Mouse (Mus musculus) embryonic stem cell, embryonic (primary cell): ENCODE measurements around the gene Hsd17b1.
"Not testable (repeated sequence)": the region's sequence is repeated elsewhere in the genome, so short reads cannot be mapped to it uniquely, and the experiment has no call there.

Experiments
- CTCF ChIA-PET, 4 experiments: fragments of 300-600 bp in 2 of 4; fragments of 350-600 bp in 2 of 4; sonication (Branson Sonifier 250); formaldehyde crosslinking; loops; one replicate each; lab custom pipeline; 2022; ENCODE audit warnings: inconsistent platforms in 2 of 4; lab: Charles Lee
- POLR2A ChIA-PET, 4 experiments: fragments of 300-600 bp in 2 of 4; fragments of 350-600 bp in 2 of 4; sonication (Branson Sonifier 250); formaldehyde crosslinking; loops; one replicate each; lab custom pipeline; 2022; ENCODE audit warnings: antibody characterized with exemption in 4 of 4, inconsistent platforms in 1 of 4; lab: Charles Lee

The Hsd17b1 gene

GRCm38 (mm10) chr11:101119761-101120544 is 41.7 kb downstream of the Hsd17b1 start, which contains the start of the genes Retreg3 and Tubg1:
Retreg3 (minus strand) TSS chr11:101119893.
Tubg1 (plus strand) TSS chr11:101119938.
- CTCF ChIA-PET, result interaction anchor here in 3 of 4 experiments (0.5 to 1.8 kb wide), 18 partner anchors 12 to 791 kb away, joined by 3 to 13 read pairs (median 4); partner anchors contain the start of genes Psmc3ip (in 2 of the 3), Becn1 (in 1 of the 3), Ccr10 (in 1 of the 3) and Cntd1 (in 1 of the 3)

DNA sequence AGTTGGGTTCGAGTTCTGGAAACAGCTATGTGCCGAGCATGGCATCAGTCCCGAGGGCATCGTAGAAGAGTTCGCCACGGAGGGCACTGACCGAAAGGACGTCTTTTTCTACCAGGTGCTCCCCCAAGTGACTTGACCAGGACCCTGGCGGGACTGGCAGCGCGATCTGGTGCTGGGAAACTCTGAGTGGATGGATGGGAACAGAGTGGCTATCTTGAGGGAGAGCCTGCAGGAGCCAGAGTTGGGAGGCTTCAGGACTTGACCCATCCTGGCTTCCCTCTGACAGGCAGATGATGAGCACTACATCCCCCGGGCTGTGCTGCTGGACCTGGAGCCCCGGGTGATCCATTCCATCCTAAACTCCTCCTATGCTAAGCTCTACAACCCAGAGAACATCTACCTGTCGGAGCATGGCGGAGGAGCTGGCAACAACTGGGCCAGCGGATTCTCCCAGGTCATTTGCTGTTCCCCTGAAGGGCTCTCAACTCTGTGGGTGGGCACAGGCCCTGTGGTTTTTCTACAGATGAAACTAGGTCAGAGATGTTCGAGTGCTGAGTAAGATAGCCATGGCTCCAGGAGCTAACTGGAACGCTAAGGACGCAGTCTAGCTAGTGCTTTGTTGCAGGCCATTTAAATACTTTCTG is 42.5 kb downstream of the Hsd17b1 start:
- CTCF ChIA-PET, result interaction anchor here in 3 of 4 experiments (0.6 to 1.8 kb wide), 16 partner anchors 11 to 181 kb away, joined by 3 to 13 read pairs (median 5); partner anchors contain the start of genes Psmc3ip (in 2 of the 3), Becn1 (in 1 of the 3), Ccr10 (in 1 of the 3) and Cntd1 (in 1 of the 3)
- POLR2A ChIA-PET, result interaction anchor here (0.5 to 3.5 kb wide), 64 partner anchors 8 to 801 kb away, joined by 3 to 23 read pairs (median 4); partner anchors contain the start of genes Cntd1 (in 2 of the 4), Cntnap1 (in 2 of the 4), Coa3 (in 2 of the 4) and Mlx (in 2 of the 4)

More at GRCm38 (mm10) chr11:101119761-101120544, 41.7 kb downstream of the Hsd17b1 start, which contains the start of the genes Retreg3 and Tubg1:
- POLR2A ChIA-PET, result interaction anchor here (0.5 to 3.5 kb wide), 73 partner anchors 9 to 1757 kb away, joined by 3 to 23 read pairs (median 4); partner anchors contain the start of genes Cntd1 (in 2 of the 4), Cntnap1 (in 2 of the 4), Coa3 (in 2 of the 4) and Mlx (in 2 of the 4)

GRCm38 (mm10) chr11:101124494-101124893 is 46.3 kb downstream of the Hsd17b1 start:
- ChIA-PET CTCF (interaction anchor here in 2 of 4 experiments (1.5 to 1.9 kb wide), 2 partner anchors 52 to 56 kb away, joined by 5 to 6 read pairs; no protein-coding TSS in a partner anchor), POLR2A (interaction anchor here in 1 of 4 experiments (1.2 to 1.4 kb wide), 2 partner anchors 24 to 36 kb away, joined by 3 to 4 read pairs; no protein-coding TSS in a partner anchor)

GRCm38 (mm10) chr11:101125008-101125407 is 46.8 kb downstream of the Hsd17b1 start:
- CTCF ChIA-PET, result interaction anchor here in 1 of 4 experiments (1.9 kb wide), 1 partner anchor 52 kb away, joined by 5 read pairs; no protein-coding TSS in a partner anchor

GRCm38 (mm10) chr11:101127075-101127474 is 48.9 kb downstream of the Hsd17b1 start:
- ChIA-PET CTCF (interaction anchor here (0.6 to 1.9 kb wide), 30 partner anchors 8 to 1196 kb away, joined by 3 to 17 read pairs (median 3); partner anchors contain the start of genes Becn1 (in 1 of the 4) and Psmc3ip (in 1 of the 4)), POLR2A (interaction anchor here (0.6 to 1.5 kb wide), 7 partner anchors 10 to 425 kb away, joined by 3 to 8 read pairs (median 3); partner anchors contain the start of genes Brca1 (in 1 of the 4), Cntd1 (in 1 of the 4), Coa3 (in 1 of the 4) and Nbr1 (in 1 of the 4))

More at GRCm38 (mm10) chr11:101125008-101125407, 46.8 kb downstream of the Hsd17b1 start:
- POLR2A ChIA-PET, result not testable (repeated sequence)

DNA sequence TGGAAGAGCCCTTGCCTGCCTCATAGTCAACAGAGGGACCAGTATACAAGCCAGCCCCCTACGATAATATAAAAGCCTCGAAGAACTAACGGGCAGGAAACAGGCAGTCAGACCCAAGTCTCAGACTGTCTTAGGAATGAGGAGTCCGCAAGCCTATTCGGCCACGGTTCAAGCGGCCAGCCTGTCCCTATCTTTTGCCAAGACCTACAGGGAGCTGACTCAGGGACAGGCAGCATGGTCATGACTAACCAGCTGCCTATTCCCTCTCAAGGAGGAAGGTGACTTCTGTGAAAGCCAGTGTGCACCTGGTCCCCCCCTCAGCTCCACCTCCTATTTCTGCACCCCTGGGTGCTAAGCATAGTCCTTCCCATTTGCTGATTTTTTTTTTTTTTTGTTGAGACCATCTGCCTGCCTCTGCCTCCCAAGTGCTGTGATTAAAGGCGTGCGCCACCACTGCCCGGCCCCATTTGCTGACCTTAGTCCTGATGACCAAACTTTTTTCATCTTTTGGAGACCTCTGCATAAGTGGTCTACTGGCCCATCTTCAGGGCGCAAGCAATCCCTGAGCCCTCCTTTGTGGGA is 50.9 kb downstream of the Hsd17b1 start:
- ChIA-PET CTCF (interaction anchor here (0.6 to 1.3 kb wide), 9 partner anchors 14 to 311 kb away, joined by 3 to 8 read pairs (median 4); partner anchors contain the start of gene Becn1 (in 1 of the 4)), POLR2A (interaction anchor here in 3 of 4 experiments (0.6 to 1.6 kb wide), 4 partner anchors 9 to 119 kb away, joined by 4 to 12 read pairs (median 6); partner anchors contain the start of genes Retreg3 (in 1 of the 3) and Tubg1 (in 1 of the 3))
